Mouse (Mus musculus) testis, postnatal 10 days (tissue): ENCODE measurements around the gene Eml4.

ENCODE experiments used
- DNase-seq: peaks from one replicate; pipeline ENCODE4 v3.0.0; 2021; ENCODE audit warnings: low spot score

The Eml4 gene

DNA sequence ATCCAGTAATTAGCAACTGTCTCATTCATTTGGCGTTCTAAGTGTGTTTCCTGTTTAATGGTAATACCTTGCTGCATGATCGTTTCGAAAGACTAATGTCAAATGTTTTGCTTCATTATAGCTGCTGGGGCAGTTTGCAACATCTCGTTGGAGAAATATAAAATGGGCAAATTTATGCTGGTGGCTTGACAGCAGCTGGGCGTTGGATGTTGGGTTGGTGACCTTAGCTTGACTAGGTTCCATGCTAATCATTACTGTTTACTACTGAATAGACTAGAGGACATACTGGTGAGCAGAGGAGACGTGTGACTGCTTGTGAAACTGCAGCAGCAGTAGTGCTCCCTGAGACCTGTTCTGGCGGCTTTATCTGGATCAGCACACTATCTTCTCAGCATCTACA, 6.5 kb upstream of the Eml4 start:
- peak; percentile 10 for DNase-seq

DNA sequence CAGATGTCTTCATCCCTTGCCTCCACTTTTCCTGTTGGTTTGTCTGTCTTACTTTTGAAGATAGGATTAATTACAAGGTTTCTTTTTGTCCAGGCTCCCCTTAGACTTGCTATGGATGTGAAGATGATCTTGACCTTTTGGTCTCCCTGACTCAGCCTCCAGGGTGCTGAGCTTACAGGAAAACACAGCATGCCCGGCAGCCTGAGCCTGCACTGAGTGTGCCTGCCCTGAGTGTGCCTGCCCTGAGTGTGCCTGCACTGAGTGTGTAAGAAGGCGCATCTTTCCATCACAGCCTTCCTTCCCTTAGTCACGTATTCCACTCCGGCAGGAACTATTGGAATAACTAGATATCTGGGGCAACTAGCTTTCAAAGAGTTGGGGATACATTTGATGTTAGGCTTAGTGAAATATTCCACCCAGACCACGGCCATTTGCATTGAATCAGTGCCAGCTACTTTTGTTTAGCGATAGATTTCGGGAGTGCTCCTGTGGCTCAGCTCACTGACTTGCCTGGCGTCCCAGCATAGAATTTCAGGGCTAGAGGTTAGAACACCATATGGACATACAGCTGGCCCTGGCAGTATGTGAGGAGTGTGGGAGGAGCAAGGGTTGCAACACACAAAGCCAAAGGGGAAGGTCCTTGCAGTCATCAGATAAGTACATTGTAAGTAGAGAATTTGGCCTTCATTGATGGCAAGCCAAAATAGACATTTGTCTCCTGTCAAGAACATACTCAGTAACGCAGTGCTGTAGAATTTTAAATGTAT, 2.5 kb upstream of the Eml4 start:
- no peak for DNase-seq

DNA sequence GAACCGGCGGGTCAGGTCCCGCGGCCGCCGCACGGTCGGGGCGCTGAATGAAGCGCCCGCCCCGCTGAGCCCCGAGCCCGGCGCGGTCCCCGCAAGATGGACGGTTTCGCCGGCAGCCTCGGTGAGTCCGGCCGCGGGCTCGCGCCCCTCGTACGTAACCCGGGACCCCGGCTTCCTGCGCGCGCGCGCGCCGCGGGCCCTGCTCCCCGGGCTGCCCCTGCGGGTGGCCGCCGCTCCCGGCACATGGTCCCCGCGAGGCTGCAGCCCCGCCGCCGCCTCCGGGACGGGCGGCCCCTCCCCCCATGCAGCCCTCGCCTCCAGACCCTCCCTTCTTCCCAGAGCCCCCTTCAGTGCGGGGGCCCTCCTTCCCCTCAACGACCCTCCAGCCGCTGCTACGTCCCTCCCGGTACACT, 394 bp downstream of the Eml4 start:
- DNase-seq, result peak; percentile 67

DNA sequence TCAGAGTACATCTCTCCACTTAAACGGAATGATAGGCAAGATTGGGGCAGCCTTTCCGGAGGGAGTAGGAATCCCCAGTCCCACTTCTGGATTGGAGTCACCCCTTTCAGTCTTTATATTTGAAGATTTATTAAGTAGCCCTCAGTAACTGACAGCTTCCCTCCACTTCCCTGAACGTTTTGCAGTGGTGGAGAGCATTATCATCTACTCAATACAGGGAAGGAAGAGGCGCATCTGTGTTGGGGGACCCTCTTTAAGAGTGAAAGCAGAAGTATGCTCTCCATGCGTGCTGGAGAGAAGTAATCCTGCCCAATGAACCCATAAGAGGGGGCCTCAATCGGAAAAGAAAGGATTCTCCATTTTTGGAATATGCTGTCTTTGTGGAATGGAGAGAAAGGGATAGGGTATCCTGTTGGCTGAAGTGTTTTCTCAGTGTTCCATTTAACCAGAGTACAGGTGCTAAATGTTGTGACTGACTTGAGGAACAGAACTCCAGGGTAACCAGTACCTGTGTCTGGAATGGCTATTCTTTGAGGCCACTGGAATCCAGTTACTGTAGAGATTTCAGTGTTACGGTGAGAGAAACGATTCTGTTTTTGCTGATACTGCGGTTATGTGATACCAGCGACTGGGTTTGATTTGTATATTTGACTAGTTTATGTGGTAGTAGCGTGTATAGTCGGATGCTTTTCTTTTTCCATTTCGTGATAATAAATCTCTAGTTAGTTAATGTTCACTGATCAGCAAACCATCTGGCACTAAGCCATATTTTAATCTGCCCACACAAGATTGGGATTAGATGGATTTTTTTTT, 1.1 kb downstream of the Eml4 start:
- DNase-seq, result no peak

DNA sequence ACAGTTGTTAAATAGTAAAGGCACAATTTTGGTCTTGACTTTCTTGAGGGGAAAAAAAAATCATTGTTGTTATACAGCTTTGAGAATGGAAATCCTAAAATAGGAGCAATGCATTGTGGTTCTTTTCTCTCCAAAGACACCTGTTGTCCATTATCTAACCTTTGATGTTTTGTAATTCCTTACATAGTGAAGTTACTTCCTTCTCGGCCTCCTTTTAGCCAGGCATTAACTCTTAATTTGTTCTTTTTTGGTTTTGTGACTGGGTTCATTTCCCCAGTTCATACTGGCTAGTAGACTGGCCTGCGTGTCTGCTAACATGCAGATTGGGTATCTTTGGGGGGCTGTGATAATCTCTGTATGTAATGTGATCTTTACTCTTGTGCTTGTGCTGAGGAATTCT, 1.7 kb downstream of the Eml4 start:
- no peak for DNase-seq

DNA sequence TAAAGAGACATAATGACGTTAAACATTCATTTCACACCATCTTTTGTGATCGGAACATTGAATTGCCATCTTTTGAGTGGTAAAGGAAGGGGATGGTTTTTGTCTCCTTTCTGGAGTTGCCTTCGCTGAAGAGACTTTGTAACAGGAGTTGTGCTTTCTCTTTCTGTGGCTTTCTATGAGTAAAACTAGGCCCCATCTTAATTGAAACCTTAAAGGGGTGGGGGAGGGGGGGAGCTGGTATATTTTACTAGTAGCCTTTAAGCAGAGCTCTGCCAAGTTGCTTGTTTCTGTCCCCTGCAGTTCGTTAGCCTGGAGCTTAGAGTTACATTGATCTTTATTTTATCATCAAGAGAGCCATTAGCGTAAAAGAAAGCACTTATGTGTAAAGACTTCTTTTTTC, 2.3 kb downstream of the Eml4 start:
- no peak for DNase-seq

DNA sequence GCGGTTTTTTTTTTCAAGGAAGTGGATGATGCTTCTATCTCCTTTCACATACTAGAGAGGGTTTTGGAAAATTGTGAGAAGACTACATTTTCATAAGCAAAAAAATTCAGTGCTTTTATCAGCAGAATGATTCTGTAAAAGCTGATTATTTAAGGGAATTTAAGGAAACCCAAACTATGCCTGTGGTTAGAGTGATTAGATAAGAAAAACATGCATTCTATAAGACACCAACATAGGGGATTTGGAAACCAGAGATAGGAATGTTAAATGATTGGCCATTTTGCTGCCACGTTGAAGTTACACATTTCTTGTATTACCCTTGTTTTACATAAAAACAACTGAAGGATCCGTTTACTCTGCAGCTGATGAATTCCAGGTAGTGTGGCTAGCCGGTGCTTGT, 2.7 kb downstream of the Eml4 start:
- no peak for DNase-seq

DNA sequence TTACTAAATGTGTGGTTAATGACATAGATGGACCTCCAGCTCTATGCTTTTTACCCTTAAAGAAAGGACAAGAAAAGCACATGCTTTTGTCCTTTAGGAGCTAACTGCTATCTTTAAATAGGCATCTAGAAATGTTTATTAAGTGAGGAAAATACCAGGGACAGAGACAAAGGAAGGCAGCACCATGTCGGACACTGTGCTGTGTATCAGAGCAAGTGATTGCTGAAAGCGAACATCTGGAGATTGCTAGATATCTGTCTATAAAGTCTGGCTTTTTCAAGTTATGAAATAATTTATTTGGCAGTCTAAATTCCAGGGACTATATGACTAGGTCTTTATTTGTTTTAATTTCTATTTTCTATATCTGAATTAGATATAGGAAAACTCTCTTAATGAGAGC, 4.8 kb downstream of the Eml4 start:
- no peak for DNase-seq

DNA sequence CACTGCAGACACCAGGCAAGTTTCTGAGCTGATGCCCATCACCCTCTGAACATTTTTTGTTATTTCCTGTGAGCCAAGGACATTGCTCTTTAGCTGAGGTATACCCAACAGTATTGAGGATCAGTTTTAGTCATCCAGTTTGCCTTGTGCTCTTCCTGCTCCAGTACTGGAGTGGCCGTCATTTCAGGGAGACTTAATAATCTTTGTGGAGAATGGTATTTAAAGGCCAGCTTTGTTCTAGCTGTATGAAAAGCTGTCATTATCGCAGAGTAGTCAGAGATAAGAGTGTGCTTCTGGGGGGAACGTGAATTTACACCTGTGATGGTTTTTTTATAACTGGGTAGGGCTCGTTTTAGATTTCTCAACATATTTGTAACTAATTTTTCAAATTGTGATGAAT, 9.2 kb downstream of the Eml4 start:
- no peak for DNase-seq

DNA sequence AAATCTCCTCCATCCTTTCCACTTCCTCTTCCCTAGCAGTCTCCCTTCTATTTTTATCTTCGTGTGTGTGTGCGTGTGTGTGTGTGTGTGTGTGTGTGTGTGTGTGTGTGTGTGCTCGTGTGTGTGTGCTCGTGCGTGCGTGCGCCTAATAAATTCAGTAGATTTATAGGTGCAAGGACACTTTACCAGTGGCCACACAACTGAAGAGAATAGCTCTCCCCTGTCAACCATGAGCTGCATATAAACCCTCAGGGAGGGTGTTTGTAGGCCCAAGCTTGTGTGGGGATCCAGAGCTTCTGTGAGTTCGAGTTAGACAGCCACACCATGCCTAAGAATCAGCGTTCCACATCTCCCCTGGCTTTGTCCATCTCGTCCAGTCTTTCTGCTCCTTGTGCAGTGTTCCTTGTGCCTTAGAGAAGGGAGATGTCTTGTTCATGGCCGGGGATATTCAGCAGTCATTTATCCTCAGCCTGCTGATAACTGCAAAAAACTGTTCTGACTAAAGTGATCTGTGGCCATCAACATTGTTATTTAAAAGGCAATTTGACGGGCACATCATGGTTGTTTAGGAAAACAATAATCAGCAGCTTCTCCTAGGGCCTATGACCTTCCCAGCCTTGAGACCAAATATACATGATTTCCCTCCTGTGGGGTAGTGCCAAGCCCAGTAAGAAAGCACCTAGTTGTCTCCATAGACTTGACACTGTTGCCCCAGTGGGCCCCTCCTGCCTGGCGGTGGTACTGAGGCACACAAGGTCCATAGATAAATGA, 10.2 kb downstream of the Eml4 start:
- DNase-seq, result no peak

DNA sequence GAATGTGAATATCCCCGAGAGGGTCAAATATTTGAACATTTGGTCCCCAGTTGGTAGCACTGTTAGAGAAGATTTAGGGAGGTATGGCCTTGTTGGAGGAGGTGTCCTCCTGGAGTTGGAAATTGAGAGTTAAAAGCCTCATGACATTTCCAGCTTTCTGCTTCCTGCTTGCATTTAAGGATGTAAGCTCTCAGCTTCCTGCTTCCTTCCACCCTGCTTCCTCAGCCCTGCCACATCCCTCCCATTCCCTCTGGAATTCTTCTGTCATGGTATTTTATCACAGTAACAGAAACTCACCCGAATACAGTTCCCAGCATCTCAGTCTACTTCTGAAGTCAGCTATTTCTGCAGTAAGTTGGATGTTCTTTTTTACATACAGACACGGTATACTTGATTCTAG, 12.3 kb downstream of the Eml4 start:
- DNase-seq, result no peak

DNA sequence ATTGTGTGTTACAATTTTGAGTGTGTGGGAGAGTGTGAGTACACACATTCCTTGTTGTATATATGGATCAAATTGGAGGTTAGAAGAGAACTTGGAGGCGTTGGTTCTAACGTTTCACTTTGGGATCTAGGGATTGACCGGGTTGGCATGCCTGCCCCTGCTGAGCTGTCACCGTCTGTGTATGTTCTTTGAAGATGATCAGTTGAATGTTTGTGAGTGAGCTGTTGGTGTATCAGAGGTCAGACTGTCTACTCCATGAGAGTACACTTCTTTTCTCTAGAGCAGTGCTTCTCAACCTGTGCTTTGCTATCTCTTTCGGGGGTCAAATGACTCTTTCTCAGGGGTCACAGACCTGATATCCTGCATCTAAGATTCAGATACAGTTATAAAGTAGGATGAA, 13.6 kb downstream of the Eml4 start:
- DNase-seq, result no peak

DNA sequence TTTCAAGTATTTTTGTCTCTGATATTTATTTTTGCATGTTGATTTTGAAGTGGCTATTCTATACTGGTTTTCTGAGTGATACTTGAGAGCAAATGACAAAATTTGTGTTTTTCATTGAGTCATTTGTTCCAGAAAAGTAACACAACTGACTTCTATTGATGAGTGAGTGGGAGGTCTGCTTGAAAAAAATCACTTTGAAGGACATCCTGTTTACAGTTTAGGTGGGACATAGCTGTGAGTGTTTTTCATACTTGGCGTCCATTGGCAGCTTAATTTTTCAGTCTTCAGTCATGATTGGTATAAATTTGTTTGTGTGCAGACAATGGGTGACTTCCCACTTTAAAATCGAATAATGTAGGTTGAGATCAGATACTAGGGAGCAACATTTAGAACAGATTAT, 14.4 kb downstream of the Eml4 start:
- DNase-seq, result no peak

DNA sequence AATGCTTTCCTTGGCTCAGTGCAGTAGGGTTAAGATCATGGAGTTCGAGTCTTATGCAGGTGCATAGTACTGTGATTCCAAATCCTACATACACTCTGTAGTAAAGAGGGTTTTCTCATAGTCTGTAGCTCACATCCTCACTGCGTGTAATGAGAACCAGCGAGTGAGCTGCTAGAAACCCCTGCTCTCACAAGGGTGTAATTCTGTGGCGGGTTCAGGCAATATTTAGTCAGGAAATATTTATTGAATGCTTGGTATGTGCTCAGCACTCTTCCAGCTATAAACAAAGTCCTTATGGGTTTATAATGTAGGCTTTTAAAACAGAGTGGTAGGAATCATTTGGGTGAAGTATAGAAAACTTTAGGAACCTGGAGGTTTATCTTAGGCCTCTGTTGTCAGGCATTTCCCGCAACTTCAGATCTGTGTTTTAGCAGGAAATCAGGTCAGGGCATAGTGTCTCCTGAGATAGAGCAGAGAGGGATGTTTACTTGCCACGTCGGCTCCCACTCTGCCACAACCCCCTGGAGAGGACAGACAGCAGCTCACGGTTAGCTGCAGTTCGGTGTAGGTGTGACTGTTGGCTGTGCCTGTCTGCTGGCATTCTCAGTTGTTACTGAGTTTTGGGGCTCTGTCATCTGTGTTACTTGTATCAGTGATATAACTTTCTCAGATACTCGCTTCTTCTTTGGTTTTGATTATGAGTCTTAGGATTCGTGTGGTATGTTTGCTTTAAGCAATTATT, 15.1 kb downstream of the Eml4 start:
- no peak for DNase-seq

DNA sequence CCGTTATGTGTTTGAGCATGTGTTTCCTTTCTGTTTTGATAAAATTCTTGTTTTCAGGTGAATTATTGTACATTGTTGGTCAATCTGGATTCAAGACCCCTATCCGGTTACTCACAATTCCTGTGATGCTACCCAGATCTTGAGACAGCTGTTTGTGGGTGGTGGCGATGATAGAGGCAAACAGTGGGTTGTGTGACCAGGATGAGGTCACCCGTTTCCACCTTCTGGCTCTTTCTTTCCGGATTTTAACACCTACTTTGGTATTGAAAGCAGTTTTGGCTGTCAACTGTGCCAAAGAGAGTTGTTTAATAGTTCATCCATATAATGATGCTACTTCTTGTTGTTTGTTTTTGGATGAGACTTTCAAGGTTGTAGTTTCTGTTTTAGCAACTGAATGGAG, 16.7 kb downstream of the Eml4 start:
- no peak for DNase-seq

DNA sequence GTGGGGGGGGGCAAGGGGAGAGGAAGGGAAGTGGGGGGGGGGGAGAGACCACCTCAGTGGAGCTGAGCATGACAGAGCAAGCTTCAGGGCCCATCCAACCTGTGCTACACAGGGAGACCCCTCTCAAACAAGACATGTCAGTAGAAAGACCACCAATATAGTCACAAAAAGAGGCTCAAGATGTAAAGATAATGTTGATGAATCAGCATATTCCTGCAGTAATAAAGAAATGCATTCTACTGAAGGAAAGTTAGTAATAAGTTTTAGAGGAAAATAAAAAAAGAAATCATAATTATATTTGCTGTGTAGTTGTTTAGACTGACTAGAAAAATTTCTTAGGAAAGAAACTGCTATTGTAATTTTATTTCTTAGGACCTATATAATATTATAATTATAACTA, 23.4 kb downstream of the Eml4 start:
- no peak for DNase-seq

DNA sequence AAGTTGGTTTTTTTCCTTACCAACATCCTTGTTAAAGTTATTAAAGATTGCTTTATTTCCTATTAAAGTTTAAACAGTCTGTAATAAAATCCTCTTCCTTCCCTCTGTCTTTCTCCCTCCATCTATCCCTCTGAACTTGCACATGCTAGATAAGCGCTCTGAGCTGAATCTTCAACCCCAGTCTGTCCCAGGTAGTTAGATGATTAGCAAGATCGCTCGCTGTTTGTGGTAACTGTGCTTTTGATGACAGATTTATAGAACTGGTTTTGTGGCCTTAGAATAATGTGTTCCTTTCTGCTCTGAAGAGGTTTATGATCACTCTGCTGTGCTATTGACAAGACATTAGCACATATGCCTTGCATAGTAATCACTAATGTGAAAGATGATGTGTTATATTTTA, 25.1 kb downstream of the Eml4 start:
- DNase-seq, result no peak

DNA sequence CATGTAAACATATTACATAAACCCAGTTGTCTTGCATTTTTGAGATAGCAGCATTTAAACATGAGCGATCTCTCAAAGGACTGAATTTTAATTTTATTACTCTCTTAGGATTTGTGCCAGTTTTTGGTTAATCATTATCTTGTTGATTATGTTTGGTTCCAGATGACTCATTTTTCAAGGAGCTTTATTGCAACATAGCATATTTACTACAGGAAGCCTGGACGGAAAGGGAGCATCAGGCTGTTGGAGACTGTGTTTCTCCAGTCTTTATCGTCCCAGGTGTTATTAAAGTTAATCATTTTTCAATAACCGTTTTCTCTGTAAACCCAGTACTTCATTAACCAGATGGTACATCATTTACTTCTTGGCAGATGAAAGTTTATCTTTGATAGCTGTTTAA, 26.1 kb downstream of the Eml4 start:
- DNase-seq, result no peak

DNA sequence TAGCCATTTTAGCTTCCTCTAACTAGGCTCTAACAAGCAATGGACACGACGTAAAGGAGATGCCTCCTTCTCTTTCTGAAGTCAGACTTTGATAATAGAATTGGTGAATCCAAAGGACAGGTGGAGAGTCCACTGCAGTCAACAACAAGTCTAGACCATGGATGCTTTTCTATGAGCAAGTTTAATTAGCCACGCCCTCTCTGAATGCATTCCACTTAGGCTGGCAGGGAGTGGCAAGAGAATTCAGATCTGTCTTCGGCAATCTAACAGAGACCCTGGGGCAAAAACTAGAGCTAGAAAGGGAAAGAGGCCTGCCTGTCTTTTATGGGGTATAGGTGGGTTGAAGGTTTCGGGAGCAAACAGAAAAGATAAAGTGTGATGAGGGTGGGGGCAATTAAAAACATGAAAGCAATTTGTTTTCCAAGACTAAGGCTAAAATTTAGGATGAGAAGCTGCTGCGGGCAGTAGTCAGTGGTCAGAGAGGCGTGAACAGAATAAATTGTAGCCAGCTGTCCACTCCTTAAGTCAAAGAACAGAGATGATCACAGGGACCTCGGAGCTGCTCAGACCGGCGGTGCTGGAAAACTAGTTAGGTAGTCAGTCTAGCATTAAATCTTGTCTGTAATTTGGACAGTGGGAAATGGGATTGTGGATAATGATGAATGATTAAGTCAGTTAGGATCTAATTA, 27.2 kb downstream of the Eml4 start:
- DNase-seq, result no peak

DNA sequence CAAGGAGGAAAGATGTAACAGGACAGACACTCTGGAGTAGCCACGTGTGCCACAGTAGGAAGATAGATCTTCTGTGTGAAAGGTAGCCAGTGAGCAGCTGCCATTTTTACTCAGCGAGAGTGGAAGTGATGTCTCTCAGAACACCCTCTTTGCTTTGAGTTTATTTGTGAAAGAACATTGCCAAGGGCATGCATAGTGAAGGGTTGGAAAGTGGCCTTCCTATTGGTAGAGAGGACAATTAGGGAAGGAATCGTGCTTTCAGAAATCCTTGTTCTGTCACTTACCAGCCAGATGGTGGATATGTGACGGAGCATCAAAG, 27.7 kb downstream of the Eml4 start:
- no peak for DNase-seq

DNA sequence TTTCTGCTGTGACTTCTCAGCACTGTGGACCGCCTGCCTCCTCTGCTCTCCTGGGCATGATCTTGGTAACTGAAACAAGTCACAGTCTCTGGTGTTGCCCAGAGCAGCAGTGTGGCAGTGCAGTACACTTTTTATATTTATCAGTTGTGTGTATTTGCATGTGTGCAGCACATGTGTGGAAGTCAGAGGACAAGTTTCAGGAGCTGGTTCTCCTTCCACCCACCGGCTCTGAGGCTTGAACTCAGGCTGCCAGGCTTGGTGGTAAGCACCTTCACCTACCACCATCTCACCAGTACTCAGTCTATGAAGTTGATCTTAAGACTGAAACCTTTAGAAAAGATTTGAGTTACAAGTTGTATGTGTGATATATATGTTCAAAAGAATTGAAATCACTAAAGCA, 28.6 kb downstream of the Eml4 start:
- no peak for DNase-seq

DNA sequence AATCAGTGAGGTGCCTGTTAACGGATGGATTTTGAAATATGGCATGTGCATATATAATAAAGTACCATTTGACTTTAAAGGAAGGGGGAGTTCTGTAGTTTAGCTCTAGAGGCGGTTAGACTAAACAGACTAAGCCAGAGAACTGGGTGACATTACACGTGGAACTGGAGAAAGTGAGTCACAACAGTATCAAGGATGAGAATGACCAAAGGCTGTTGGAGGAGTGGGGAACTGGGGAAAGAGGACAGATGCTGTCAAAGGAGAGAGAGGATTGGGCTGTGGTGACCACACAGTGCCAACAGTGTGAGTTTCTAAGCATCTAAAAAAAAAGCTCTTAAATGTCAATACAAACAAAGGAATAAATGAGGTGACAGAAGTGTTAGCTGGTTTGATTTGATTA, 29.1 kb downstream of the Eml4 start:
- no peak for DNase-seq
